Mouse (Mus musculus): ENCODE data around the gene Cd70. TPM values are rescaled to one million over a fixed set of nuclear protein-coding genes. Genes with fewer than 3 reads are reported as not detected.

Cd70 gene
- polyA plus RNA-seq, 1 experiment: not detected

DNA sequence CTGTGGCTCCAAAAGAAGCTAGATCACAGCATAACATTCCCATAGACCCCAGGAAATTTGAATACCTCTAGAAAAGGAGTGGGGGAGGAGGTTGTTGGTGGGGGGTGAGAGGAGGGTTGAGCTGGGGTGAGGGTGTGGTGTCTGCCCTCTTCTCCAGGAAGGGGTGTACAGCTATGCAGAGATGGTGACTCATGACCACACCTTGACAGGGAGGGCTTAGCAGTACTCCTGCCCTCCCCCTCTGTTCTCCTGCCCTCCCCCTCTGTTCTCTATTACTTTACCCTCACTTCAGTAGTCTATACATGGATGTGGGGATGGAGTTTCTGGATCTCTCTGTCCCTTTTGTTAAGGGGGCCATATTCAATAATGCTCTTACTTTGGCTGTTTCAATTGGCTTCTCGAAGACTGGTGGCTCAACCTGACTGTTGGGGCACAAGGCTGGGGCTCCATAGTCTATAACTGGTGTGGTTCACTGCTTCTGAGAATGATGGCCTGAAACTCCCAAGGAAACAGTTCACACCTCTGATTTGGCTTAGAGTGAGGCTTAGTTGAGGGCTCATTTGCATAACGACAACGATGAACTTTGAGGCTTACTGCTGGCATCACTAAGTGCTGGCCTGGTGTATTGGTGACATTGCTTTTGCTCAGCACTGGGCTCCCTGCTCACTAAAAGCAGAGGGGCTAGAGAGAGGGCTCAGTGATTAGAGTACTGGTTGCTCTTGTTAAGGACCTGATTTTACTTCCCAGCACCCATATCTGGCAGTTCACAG is 23.5 kb downstream of the Cd70 start:
- H3K27ac ChIP-seq (ENCODE audit: control insufficient read depth, insufficient read depth, low read depth, low read length, poor library complexity): no peak overlapping the region
- no peak for TF ChIP-seq POLR2A (IDR thresholded peaks at IDR 0.05; ENCODE audit: borderline replicate concordance, control insufficient read depth, low read depth, low read length)
- no peak for TF ChIP-seq CTCF (IDR thresholded peaks at IDR 0.05; ENCODE audit: control insufficient read depth, insufficient read depth, low read length)
- no peaks in the 10 kb centered on the region for H3K4me1 ChIP-seq (ENCODE audit: control insufficient read depth, insufficient read depth, low read length)
- H3K4me3 ChIP-seq (replicated peaks; ENCODE audit: control insufficient read depth, low read depth, low read length): no peak overlapping the region
- WGBS: 64% methylated on average over 3 of the region's 3 CpGs

DNA sequence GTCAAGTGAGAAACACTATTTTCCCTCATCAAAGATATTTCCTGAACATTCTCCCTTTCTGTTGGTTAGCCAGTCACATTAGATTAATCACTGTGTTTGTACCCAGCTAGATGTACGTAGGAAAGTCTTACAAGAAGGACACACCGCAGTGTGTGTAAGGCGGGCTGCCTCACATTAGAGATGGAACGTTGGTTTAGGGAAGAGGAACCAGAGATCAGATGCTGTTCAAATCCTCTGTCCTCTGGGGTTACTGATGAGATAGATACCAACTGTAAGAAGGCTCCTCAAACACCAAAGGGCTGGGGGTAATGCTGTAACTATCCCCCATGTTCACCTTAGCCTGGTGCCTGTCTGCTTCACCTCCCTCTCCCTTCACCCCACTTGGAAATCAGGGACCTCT is 24.8 kb downstream of the Cd70 start:
- no peaks in the 10 kb centered on the region for H3K4me1 ChIP-seq (ENCODE audit: control insufficient read depth, insufficient read depth, low read length)
- WGBS: 70% methylated on average over 4 of the region's 4 CpGs
- TF ChIP-seq POLR2A (IDR thresholded peaks at IDR 0.05; ENCODE audit: borderline replicate concordance, control insufficient read depth, low read depth, low read length): no peak
- TF ChIP-seq CTCF (IDR thresholded peaks at IDR 0.05; ENCODE audit: control insufficient read depth, insufficient read depth, low read length): no peak
- H3K4me3 ChIP-seq (replicated peaks; ENCODE audit: control insufficient read depth, low read depth, low read length): no peak overlapping the region
- no peak overlapping the region for H3K27ac ChIP-seq (ENCODE audit: control insufficient read depth, insufficient read depth, low read depth, low read length, poor library complexity)

DNA sequence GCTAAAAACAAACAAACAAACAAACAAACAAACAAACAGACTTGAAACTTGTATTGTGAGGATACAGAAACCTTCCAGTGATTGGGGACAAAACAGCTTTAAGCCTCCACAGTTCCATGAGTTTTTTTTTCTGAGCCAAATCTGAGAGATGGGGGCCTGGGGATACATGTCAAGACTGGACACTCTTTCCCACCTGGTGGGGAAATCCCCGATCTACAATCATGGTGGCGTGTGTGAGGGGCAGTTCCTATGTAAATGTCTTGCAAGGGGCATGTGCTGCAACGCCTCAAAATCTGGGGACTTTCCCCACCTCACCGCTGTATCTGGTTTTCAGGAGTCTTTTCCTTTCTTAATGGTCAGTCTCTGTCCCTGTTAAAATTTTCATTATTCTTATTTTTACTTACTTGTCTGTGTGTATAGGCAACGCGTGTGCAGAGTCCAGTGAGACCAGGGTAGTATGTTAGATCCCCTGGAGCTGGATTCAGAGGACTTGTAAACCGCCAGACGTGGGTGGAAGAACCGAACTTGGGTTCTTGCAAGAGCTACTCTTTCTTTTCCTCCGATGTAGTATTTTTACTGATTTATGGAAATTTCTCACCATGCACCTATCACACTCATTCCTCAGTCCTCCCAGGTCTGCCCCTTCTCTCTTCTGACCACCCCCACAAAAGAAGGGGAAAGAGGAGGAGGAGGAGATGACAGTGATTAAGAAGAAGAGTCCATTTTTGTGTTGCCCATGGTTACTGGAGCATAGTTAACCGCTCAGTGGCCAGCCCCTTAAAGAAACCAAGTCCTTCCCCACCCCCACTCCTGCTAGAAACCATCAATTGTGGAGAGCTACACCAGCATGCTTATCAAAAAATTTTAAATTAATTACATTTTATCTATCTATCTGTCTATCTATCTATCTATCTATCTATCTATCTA is 26.1 kb downstream of the Cd70 start:
- TF ChIP-seq POLR2A (IDR thresholded peaks at IDR 0.05; ENCODE audit: borderline replicate concordance, control insufficient read depth, low read depth, low read length): no peak
- no peak for TF ChIP-seq CTCF (IDR thresholded peaks at IDR 0.05; ENCODE audit: control insufficient read depth, insufficient read depth, low read length)
- no peak overlapping the region for H3K4me3 ChIP-seq (replicated peaks; ENCODE audit: control insufficient read depth, low read depth, low read length)
- H3K4me1 ChIP-seq (ENCODE audit: control insufficient read depth, insufficient read depth, low read length): no peaks in the 10 kb centered on the region
- no peak overlapping the region for H3K27ac ChIP-seq (ENCODE audit: control insufficient read depth, insufficient read depth, low read depth, low read length, poor library complexity)
- 85% methylated on average over 11 of the region's 11 CpGs for WGBS

DNA sequence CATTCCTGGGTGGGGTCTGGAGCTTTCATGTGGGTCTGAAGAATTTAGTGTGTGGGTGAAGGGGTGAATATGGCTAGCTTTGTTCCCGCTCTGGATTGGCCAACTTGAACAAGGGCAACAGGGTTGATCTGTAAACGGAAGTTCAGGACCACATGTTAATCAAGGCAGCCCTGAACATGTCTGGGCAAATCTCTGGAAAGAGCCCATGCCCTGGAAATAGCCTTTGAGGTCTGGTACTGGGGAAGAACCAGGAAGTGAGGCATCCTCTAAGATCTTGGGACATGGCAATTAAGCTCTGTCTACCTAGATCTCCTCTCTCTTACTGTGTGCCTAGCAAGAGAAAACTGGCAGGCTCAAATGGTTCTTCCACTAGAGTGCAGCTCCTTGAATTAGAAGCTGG is 27.7 kb downstream of the Cd70 start:
- Histone ChIP-seq H3K4me3 (replicated peaks; ENCODE audit: control insufficient read depth, low read depth, low read length) (no peak overlapping the region), H3K27ac (ENCODE audit: control insufficient read depth, insufficient read depth, low read depth, low read length, poor library complexity) (no peak overlapping the region), H3K4me1 (ENCODE audit: control insufficient read depth, insufficient read depth, low read length) (no peaks in the 10 kb centered on the region)
- no peak for TF ChIP-seq POLR2A (IDR thresholded peaks at IDR 0.05; ENCODE audit: borderline replicate concordance, control insufficient read depth, low read depth, low read length)
- no peak for TF ChIP-seq CTCF (IDR thresholded peaks at IDR 0.05; ENCODE audit: control insufficient read depth, insufficient read depth, low read length)
- WGBS: 76% methylated on average over 2 of the region's 2 CpGs

DNA sequence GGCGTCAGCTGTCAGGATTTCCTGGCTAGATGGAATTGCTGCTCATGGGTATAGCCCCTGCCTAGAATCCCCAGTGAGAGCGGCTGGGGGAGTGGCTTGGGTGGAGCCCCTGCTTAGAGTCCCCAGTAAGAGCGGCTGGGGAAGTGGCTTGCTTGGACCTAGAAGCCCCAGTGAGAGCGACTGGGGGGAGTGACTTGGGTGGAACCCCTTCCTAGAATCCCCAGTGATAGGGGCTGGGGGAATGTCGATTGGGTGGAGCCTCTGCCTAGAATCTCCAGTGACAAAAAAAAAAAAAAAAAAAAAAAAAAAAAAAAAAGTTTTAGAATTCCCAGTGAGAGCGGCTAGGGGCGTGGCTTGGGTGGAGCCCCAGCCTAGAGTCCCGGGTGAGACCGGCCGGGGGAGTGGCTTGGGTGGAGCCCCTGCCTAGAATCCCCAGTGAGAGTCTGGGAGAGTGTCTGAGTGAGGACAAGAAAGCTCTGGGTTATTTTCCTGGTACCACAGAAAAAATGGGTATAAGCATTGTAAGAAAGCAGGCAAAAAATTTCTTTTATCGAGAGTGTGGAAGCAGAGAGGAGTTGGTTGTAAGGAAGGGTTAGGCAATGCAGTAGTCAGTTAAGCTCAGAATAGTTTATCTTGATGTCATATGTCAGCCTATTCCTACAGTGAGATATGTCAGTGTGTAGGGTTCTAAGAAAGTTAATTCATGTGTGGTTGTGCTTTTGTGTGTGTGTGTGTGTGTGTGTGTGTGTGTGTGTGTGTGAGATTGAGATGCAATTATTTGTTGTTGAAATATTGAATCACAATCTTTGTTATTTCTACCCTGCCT is 30.8 kb downstream of the Cd70 start:
- H3K4me1 ChIP-seq (ENCODE audit: control insufficient read depth, insufficient read depth, low read length): no peaks in the 10 kb centered on the region
- TF ChIP-seq CTCF (IDR thresholded peaks at IDR 0.05; ENCODE audit: control insufficient read depth, insufficient read depth, low read length): no peak
- no peak for TF ChIP-seq POLR2A (IDR thresholded peaks at IDR 0.05; ENCODE audit: borderline replicate concordance, control insufficient read depth, low read depth, low read length)
- 20% methylated on average over 11 of the region's 11 CpGs for WGBS
- no peak overlapping the region for H3K4me3 ChIP-seq (replicated peaks; ENCODE audit: control insufficient read depth, low read depth, low read length)
- H3K27ac ChIP-seq (ENCODE audit: control insufficient read depth, insufficient read depth, low read depth, low read length, poor library complexity): no peak overlapping the region

DNA sequence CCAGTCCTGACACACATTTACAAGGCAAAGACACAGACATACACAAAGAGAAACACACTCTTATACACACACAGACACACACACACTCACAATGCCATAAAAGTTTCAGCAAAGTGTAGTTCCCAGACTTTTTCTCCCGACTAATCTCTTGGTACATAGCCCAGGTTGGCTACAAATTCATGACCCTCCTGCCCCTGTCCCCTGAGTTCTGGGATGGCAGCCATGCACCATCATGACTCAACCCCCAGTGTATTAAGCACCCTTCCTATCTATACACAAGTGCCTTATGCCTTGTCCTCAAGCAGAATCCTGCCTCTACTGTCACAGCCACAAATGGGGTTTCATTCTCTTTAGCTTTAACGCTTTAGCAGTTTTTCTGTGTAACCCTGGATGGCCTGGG is 32.8 kb downstream of the Cd70 start:
- no peaks in the 10 kb centered on the region for H3K4me1 ChIP-seq (ENCODE audit: control insufficient read depth, insufficient read depth, low read length)
- WGBS: 72% methylated on average over 2 of the region's 2 CpGs
- H3K27ac ChIP-seq (ENCODE audit: control insufficient read depth, insufficient read depth, low read depth, low read length, poor library complexity): no peak overlapping the region
- TF ChIP-seq CTCF (IDR thresholded peaks at IDR 0.05; ENCODE audit: control insufficient read depth, insufficient read depth, low read length): no peak
- no peak overlapping the region for H3K4me3 ChIP-seq (replicated peaks; ENCODE audit: control insufficient read depth, low read depth, low read length)

DNA sequence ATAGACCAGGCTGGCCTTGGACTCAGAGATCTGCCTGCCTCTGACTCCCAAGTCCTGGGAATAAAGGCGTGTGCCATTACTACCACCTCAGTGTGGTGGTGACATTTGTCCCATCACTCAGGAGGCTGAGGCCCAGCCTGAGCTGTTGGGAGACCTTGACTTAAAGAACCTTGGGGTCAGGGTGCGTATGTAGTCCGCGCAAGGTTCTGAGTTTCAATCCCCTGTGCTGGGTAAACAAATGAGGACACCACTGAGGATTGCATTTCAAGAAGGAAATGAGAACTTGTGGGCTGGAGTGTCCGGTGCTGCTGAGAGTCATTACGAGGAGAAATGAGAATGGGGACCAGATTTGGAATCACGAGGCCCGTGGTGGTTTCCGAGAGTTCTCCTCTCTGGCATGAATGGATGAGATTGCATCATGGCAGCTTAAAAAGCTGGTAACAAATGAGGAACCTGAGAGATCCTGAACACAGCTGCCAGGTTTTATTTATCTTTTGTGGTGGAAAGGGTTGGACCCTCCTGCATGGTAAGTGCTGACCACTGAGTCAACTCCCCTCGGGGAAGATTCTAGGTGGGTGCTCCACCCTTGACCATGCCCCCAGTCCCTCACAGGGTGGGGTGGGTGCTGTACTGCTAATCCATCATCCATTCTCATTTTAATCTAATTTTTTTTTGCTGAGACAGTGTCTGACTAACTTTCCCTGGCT is 36.7 kb downstream of the Cd70 start:
- 40% methylated on average over 10 of the region's 10 CpGs for WGBS
- Histone ChIP-seq H3K4me3 (replicated peaks; ENCODE audit: control insufficient read depth, low read depth, low read length) (no peak overlapping the region), H3K27ac (ENCODE audit: control insufficient read depth, insufficient read depth, low read depth, low read length, poor library complexity) (no peak overlapping the region)

More for the DNA sequence above, 36.7 kb downstream of the Cd70 start:
- H3K4me1 ChIP-seq (ENCODE audit: control insufficient read depth, insufficient read depth, low read length): no peaks in the 10 kb centered on the region
- TF ChIP-seq POLR2A (IDR thresholded peaks at IDR 0.05; ENCODE audit: borderline replicate concordance, control insufficient read depth, low read depth, low read length): no peak
- TF ChIP-seq CTCF (IDR thresholded peaks at IDR 0.05; ENCODE audit: control insufficient read depth, insufficient read depth, low read length): no peak
